ENCODE assay signal across 8 mouse cellular contexts in genomic region chr2:35461971-35462787, GRCm38 (mm10). TPM values are rescaled to one million over a fixed set of nuclear protein-coding genes. Genes with fewer than 3 reads are reported as not detected.
DNase-seq lines count a peak whose midpoint lies in the region; ATAC-seq lines count a peak whose summit lies in the region.

No protein-coding gene starts in this region.

- ATAC-seq in forebrain, embryonic 16.5 days = peak; percentile 72
- peak; percentile 71 for ATAC-seq in midbrain, embryonic 14.5 days (ENCODE audit: low FRiP score, low TSS enrichment)

- peaks cover 19% of the 10 kb centered on the region for H3K4me1 ChIP-seq in forebrain, embryonic 16.5 days (replicated peaks; ENCODE audit: control insufficient read depth, insufficient read depth, low read length)
- peaks cover 4% of the 10 kb centered on the region; the same call in 1 of the 2 replicates for H3K4me1 ChIP-seq in midbrain, embryonic 14.5 days (ENCODE audit: control insufficient read depth, insufficient read depth, low read length)

- peak overlapping the region; percentile 91 for H3K4me2 ChIP-seq in forebrain, embryonic 16.5 days (ENCODE audit: low read length)
- peak overlapping the region; percentile 96 for H3K4me2 ChIP-seq in midbrain, embryonic 14.5 days (ENCODE audit: low read length)

- no peaks in the 10 kb centered on the region for H3K9me3 ChIP-seq in forebrain, embryonic 16.5 days (ENCODE audit: control insufficient read depth, low read length)
- no peaks in the 10 kb centered on the region for H3K9me3 ChIP-seq in midbrain, embryonic 14.5 days (ENCODE audit: control insufficient read depth, low read length)

- no peak overlapping the region for H3K27ac ChIP-seq in forebrain, embryonic 16.5 days (ENCODE audit: low read length)
- no peak overlapping the region for H3K27ac ChIP-seq in midbrain, embryonic 14.5 days (replicated peaks; ENCODE audit: low read depth, low read length)

- peak; percentile 28 for DNase-seq in kidney, adult 18-20 months
- DNase-seq in kidney, adult 9 months = no peak
- peak; percentile 68 for DNase-seq in R1 (ENCODE audit: low read depth, low spot score)
- DNase-seq in kidney, postnatal 10 days = peak; percentile 44
- DNase-seq in midbrain, embryonic 14.5 days = peak; percentile 66
- DNase-seq in left cerebral cortex, postnatal 36 days (ENCODE audit: low spot score in 2 of 2) = no peak
- no peak for DNase-seq in right cerebral cortex, postnatal 25 days

- under 1% methylated on average over 30 of the region's 52 CpGs for WGBS in forebrain, embryonic 16.5 days
- 1% methylated on average over 52 of the region's 52 CpGs for WGBS in midbrain, embryonic 14.5 days

- peak overlapping the region; percentile 55 for H3K4me3 ChIP-seq in forebrain, embryonic 16.5 days (replicated peaks; ENCODE audit: low read length)
- peak overlapping the region; percentile 55 for H3K4me3 ChIP-seq in midbrain, embryonic 14.5 days (replicated peaks; ENCODE audit: low read depth, low read length)

- H3K36me3 ChIP-seq in forebrain, embryonic 16.5 days (ENCODE audit: control insufficient read depth, insufficient read depth) = no peaks in the 10 kb centered on the region
- no peaks in the 10 kb centered on the region for H3K36me3 ChIP-seq in midbrain, embryonic 14.5 days (ENCODE audit: control insufficient read depth, insufficient read depth, low read length)

- intact Hi-C loops in left cerebral cortex, postnatal 36 days (cut with DNase I) = loop anchor here (5.0 kb wide), 1 partner anchor 45 kb away; no protein-coding TSS in a partner anchor

- H3K9ac ChIP-seq in forebrain, embryonic 16.5 days (replicated peaks; ENCODE audit: low read depth, low read length) = peak overlapping the region; percentile 66
- H3K9ac ChIP-seq in midbrain, embryonic 14.5 days (replicated peaks; ENCODE audit: low read length) = peak overlapping the region; percentile 75

- H3K27me3 ChIP-seq in forebrain, embryonic 16.5 days (replicated peaks; ENCODE audit: control insufficient read depth, insufficient read depth, low read length) = 0 out of 2 replicates have a peak, but pooled peaks cover 6% of the 10 kb centered on the region
- H3K27me3 ChIP-seq in midbrain, embryonic 14.5 days (ENCODE audit: control insufficient read depth, insufficient read depth, low read length) = peaks cover 15% of the 10 kb centered on the region; the same call in 1 of the 2 replicates

RNA-seq across cellular contexts. Expression of gene Ggta1, which starts 0.9 kb away (rescaled TPM):
- 4.1 and 6.5 TPM in 2 replicates for polyA plus RNA-seq in forebrain, embryonic 16.5 days (2015; fragmentation: Nextera tagmentation; extraction: Ambion mirVana)
- polyA plus RNA-seq in midbrain, embryonic 14.5 days (2014; fragmentation: Nextera tagmentation; extraction: Ambion mirVana) = 2.8 and 5.6 TPM in 2 replicates
- total RNA-seq in left cerebral cortex, postnatal 36 days (2021) = 1 to 10 TPM; 3.3 to 3.8 TPM

Comparison
In these comparisons a context has a peak if more than half of its experiments do, and no peak if none do; other contexts are left out.
1. DNase-seq: peak in kidney, adult 18-20 months (single experiment), R1 (single experiment), kidney, postnatal 10 days (single experiment) and midbrain, embryonic 14.5 days (single experiment); none in kidney, adult 9 months (single experiment), left cerebral cortex, postnatal 36 days (0 of 2) and right cerebral cortex, postnatal 25 days (single experiment).